Mouse (Mus musculus) intestine, postnatal 0 days (tissue): ENCODE measurements around the gene Asb10. TPM values are rescaled to one million over a fixed set of nuclear protein-coding genes. Genes with fewer than 3 reads are reported as not detected.

Source experiments
- ATAC-seq: fragments of 200-750 bp; cut with Nextera tagmentation; 2 replicates; pipeline ENCODE4 v1.8.0; 2017; ENCODE audit warnings: mild to moderate bottlenecking, moderate TSS enrichment, moderate library complexity
- H3K27ac ChIP-seq: fragments of 300-500 bp; sonication (generic); 2 replicates; pipeline ENCODE4 v1.5.1; 2014; ENCODE audit warnings: mild to moderate bottlenecking, low read depth, low read length, moderate library complexity
- H3K27me3 ChIP-seq: fragments of 300-500 bp; sonication (generic); replicated peaks from 2 replicates; pipeline ENCODE4 v1.6.1; 2014; ENCODE audit warnings: low read length, mixed read lengths; ENCODE audit not compliant: control insufficient read depth, insufficient read depth
- H3K36me3 ChIP-seq: fragments of 300-500 bp; sonication (generic); 2 replicates; pipeline ENCODE4 v1.6.1; 2014; ENCODE audit warnings: mild to moderate bottlenecking, moderate library complexity; ENCODE audit not compliant: control insufficient read depth, insufficient read depth
- H3K4me1 ChIP-seq: fragments of 300-500 bp; sonication (generic); replicated peaks from 2 replicates; pipeline ENCODE4 v1.6.1; 2014; ENCODE audit warnings: antibody characterized with exemption, low read length, mixed read lengths; ENCODE audit not compliant: control insufficient read depth, insufficient read depth
- H3K4me2 ChIP-seq: fragments of 300-500 bp; sonication (generic); replicated peaks from 2 replicates; pipeline ENCODE4 v1.6.1; 2014; ENCODE audit warnings: low read depth, mild to moderate bottlenecking, moderate library complexity
- H3K4me3 ChIP-seq: fragments of 300-500 bp; sonication (generic); 2 replicates; pipeline ENCODE4 v1.5.1; 2014; ENCODE audit warnings: low read depth, low read length
- H3K9ac ChIP-seq: fragments of 300-500 bp; sonication (generic); 2 replicates; pipeline ENCODE4 v1.6.1; 2014; ENCODE audit warnings: mild to moderate bottlenecking, low read depth, low read length
- H3K9me3 ChIP-seq: fragments of 300-500 bp; sonication (generic); 2 replicates; pipeline ENCODE4 v1.6.1; 2016; ENCODE audit warnings: mixed run types; ENCODE audit not compliant: control insufficient read depth
- CTCF ChIP-seq: sonication (generic); IDR thresholded peaks from 2 replicates; pipeline ENCODE4 v1.5.1; 2016; ENCODE audit warnings: low read depth, mild to moderate bottlenecking, control low read depth, antibody characterized with exemption, moderate library complexity
- WGBS: fragments of 180-500 bp; shearing (Covaris S2); extraction: QIAGEN DNeasy Blood & Tissue Kit; methylation state at CpG from one replicate; pipeline ENCODE4 v1.1.7; 2014; 5-methylcytosine and 5-hydroxymethylcytosine counted together
- polyA plus RNA-seq: library from polyadenylated mRNA; unstranded; fragments of >200 nt; fragmentation: Nextera tagmentation; extraction: Ambion mirVana; gene quantifications from 2 replicates; pipeline ENCODE4 v1.2.1, GENCODE M21; 2015

Asb10 gene
- polyA plus RNA-seq, 1 experiment from 2014 or later = 0.18 TPM

DNA sequence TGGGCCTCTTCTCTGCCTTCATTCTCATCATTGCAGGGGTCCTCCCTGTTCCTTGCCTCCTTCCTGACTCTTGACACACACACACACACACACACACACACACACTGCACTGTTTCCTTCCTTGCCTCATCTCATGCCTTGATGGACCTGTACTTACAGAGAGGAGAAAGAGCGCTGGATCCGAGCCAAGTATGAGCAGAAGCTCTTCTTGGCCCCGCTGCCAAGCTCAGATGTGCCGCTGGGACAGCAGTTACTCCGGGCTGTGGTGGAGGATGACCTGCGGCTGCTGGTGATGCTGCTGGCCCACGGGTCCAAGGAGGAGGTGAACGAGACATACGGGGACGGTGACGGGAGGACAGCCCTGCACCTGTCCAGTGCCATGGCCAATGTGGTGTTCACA is 39.9 kb downstream of the Asb10 start:
- Histone ChIP-seq H3K4me3 (no peak overlapping the region), H3K9me3 (no peaks in the 10 kb centered on the region), H3K9ac (no peak overlapping the region), H3K27ac (no peak overlapping the region), H3K4me2 (no peak overlapping the region), H3K27me3 (peaks cover 4% of the 10 kb centered on the region; the same call in 1 of the 2 replicates), H3K4me1 (no peaks in the 10 kb centered on the region), H3K36me3 (peaks cover 56% of the 10 kb centered on the region)
- ATAC-seq = no peak
- 78% methylated on average over 11 of the region's 11 CpGs for WGBS
- no peak for TF ChIP-seq CTCF

DNA sequence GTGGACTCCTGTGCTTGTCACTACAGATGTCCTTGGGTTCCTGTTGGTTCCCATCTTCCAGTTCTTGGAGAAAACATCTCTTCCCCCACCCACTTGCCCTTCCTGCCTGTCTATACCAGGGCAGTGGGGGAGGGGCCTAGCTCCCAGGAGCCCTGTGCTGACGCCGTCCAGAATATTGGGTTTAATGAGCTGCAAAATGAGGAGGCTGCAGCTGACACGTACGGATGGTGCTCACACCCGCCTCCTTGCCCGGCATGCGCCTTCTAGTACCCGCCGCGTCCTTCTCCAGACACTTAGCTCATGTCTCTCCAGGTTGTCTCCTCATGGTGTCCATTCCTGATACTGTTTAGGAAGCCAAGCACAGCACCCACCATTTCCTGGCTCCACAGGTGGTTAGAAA is 41.7 kb downstream of the Asb10 start:
- peaks cover 72% of the 10 kb centered on the region for H3K36me3 ChIP-seq
- 90% methylated on average over 10 of the region's 10 CpGs for WGBS
- H3K4me1 ChIP-seq = no peaks in the 10 kb centered on the region
- H3K4me3 ChIP-seq = no peak overlapping the region
- H3K9ac ChIP-seq = no peak overlapping the region
- no peak overlapping the region for H3K4me2 ChIP-seq
- H3K27ac ChIP-seq = no peak overlapping the region
- no peak for TF ChIP-seq CTCF
- H3K9me3 ChIP-seq = no peaks in the 10 kb centered on the region
- H3K27me3 ChIP-seq = no peaks in the 10 kb centered on the region
- no peak for ATAC-seq

DNA sequence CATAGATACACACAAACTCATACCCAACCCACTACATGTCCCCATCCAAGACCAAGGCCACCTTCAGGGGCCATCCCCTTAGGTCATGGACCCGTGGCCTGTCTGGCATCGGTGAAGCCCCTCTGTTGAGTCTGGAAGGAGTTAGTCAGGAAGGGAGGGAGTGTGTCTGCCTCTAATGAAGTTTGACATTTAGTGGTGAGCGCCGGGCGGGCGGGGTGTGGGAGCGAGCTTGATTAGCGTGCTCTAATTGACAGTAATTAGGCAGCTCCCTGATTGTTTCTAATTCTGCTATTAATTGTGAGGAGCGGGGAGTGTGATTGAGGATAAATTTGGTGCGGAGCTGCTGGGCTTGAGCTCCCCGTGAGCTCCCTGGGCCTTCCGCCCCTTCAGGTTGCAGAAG is 43.3 kb downstream of the Asb10 start:
- no peak overlapping the region for H3K9ac ChIP-seq
- H3K27me3 ChIP-seq = no peaks in the 10 kb centered on the region
- no peaks in the 10 kb centered on the region for H3K4me1 ChIP-seq
- H3K4me3 ChIP-seq = no peak overlapping the region
- 91% methylated on average over 12 of the region's 12 CpGs for WGBS
- no peaks in the 10 kb centered on the region for H3K9me3 ChIP-seq
- no peak overlapping the region for H3K27ac ChIP-seq
- H3K36me3 ChIP-seq = peaks cover 88% of the 10 kb centered on the region
- H3K4me2 ChIP-seq = no peak overlapping the region
- no peak for TF ChIP-seq CTCF
- ATAC-seq = no peak

DNA sequence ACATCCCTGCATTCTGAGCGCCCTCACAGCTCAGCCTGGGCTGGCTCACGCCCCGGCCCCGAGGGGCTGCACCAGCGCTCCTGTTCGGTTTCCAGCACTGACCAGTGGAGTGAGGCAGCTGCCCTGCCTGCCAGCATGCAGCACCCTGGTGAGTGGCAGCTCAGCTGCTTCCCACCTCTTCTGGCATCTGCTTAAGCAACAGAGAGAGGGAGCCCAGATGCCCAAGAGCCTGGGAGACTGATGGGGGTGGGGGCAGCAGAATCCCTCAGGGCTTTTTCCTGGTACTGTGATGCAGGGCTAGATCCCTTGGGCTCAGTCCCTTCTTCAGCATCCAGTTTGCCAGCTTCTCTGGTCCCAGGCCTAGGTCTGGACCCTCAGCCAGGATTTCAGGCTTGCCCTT is 44.0 kb downstream of the Asb10 start:
- ATAC-seq = no peak
- TF ChIP-seq CTCF = no peak
- Histone ChIP-seq H3K9ac (no peak overlapping the region), H3K4me2 (no peak overlapping the region), H3K9me3 (no peaks in the 10 kb centered on the region), H3K27ac (no peak overlapping the region), H3K4me1 (no peaks in the 10 kb centered on the region), H3K4me3 (no peak overlapping the region), H3K36me3 (peaks cover 93% of the 10 kb centered on the region), H3K27me3 (no peaks in the 10 kb centered on the region)
- WGBS = 87% methylated on average over 6 of the region's 6 CpGs

DNA sequence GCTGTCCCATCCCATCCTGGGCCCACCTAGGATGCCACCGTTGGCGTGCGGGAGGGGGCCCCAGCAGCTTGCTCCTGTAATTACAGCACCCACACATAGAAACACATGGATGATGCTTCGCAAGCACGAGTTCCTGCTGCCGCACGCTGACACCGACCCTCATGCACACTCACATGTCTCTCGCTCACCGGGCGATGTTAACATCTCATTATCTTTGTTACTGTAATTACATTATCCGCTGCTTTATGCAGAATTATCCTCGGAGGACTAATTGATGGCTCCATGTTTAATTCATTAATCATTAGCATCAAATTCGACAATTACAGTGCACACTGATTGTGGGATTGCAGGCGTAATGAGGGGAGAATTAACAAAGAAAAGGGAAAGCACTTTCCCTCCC is 45.8 kb downstream of the Asb10 start:
- 90% methylated on average over 15 of the region's 15 CpGs for WGBS
- H3K4me1 ChIP-seq = no peaks in the 10 kb centered on the region
- H3K4me2 ChIP-seq = no peak overlapping the region
- peaks cover 92% of the 10 kb centered on the region for H3K36me3 ChIP-seq
- H3K9ac ChIP-seq = no peak overlapping the region
- no peak for TF ChIP-seq CTCF
- no peak for ATAC-seq
- no peak overlapping the region for H3K4me3 ChIP-seq
- H3K9me3 ChIP-seq = no peaks in the 10 kb centered on the region
- no peak overlapping the region for H3K27ac ChIP-seq
- no peaks in the 10 kb centered on the region for H3K27me3 ChIP-seq

DNA sequence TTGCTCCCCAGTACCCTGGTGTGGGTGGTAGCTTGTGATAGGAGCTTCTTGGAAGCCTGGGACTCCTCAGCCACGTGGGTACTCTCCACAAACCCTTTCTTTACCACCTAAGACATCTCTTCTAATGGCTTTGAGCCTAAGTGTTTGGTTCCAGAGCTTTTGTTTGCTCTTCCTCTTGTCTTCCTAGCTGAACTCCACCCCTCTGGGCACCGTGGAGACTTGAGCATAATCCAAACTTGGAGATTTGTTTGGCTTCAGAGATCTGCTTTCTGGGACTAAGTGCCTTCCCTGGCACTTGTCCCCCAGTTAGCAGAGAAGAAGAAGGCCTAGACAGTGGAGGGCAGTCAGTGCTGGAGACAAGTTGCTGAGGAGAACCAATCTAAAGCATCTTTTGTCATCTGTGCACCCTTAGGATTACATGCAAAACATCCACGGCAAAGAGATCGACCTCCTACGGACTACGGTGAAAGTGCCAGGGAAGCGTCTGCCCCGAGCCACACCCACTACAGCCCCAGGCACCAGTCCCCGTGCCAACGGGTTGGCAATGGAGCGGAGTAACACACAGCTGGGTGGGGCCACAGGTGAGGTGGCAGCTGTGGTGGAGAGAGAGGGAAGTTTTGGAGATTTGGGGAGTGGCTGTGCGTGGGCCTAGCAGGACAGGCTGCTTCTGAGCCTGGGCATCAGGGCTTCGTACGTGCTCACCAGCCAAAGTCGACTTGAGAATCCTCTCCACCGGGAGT is 48.1 kb downstream of the Asb10 start:
- no peak for TF ChIP-seq CTCF
- H3K36me3 ChIP-seq = peaks cover 95% of the 10 kb centered on the region
- ATAC-seq = no peak
- H3K4me2 ChIP-seq = no peak overlapping the region
- H3K27me3 ChIP-seq = no peaks in the 10 kb centered on the region
- no peaks in the 10 kb centered on the region for H3K9me3 ChIP-seq
- 77% methylated on average over 16 of the region's 16 CpGs for WGBS
- H3K4me3 ChIP-seq = no peak overlapping the region
- no peak overlapping the region for H3K9ac ChIP-seq
- H3K4me1 ChIP-seq = no peaks in the 10 kb centered on the region
- no peak overlapping the region for H3K27ac ChIP-seq
